Mouse (Mus musculus): ENCODE results near the gene Bcl2a1d.
A peak's percentile ranks its signal among the peaks of the same experiment; 100 is the strongest.
"Not testable (repeated sequence)": the region's sequence is repeated elsewhere in the genome, so short reads cannot be mapped to it uniquely, and the experiment has no call there.

GRCm38 (mm10) chr9:88719989-88720537 lies 11.7 kb downstream of the Bcl2a1d start, which contains the start of gene Mthfsl:
- not testable (repeated sequence) for TF ChIP-seq EP300 (IDR thresholded peaks at IDR 0.05)
- TF ChIP-seq CTCF (IDR thresholded peaks at IDR 0.05) = peak; percentile 32
